Mouse (Mus musculus) kidney, embryonic 16.5 days (tissue): ENCODE measurements at regions not wholly inside any gene's neighbourhood (a gene's known extent, or its start where the extent isn't known, plus 50 kb on each side); places are given as distances from the start of the nearest gene placed in this dataset.

Experiments
- ATAC-seq: fragments of 200-750 bp; cut with Nextera tagmentation; 2 replicates; pipeline ENCODE4 v1.8.0; 2017; ENCODE audit warnings: moderate TSS enrichment; ENCODE audit not compliant: low FRiP score, low TSS enrichment
- H3K27ac ChIP-seq: fragments of 300-500 bp; sonication (generic); 2 replicates; pipeline ENCODE4 v1.5.1; 2014; ENCODE audit warnings: low read length
- H3K27me3 ChIP-seq: fragments of 300-500 bp; sonication (generic); 2 replicates; pipeline ENCODE4 v1.6.1; 2014; ENCODE audit warnings: low read length, control low read depth, mixed read lengths; ENCODE audit not compliant: insufficient read depth
- H3K36me3 ChIP-seq: fragments of 300-500 bp; sonication (generic); 2 replicates; pipeline ENCODE4 v1.6.1; 2014; ENCODE audit warnings: low read length, control low read depth, mixed read lengths; ENCODE audit not compliant: insufficient read depth
- H3K4me1 ChIP-seq: fragments of 300-500 bp; sonication (generic); 2 replicates; pipeline ENCODE4 v1.6.1; 2014; ENCODE audit warnings: low read length, control low read depth, mixed read lengths; ENCODE audit not compliant: insufficient read depth
- H3K4me2 ChIP-seq: fragments of 300-500 bp; sonication (generic); replicated peaks from 2 replicates; pipeline ENCODE4 v1.6.1; 2014; ENCODE audit warnings: low read depth, low read length
- H3K4me3 ChIP-seq: fragments of 300-500 bp; sonication (generic); 2 replicates; pipeline ENCODE4 v1.5.1; 2014; ENCODE audit warnings: mild to moderate bottlenecking, low read length
- H3K9ac ChIP-seq: fragments of 300-500 bp; sonication (generic); replicated peaks from 2 replicates; pipeline ENCODE4 v1.6.1; 2014; ENCODE audit warnings: low read length
- H3K9me3 ChIP-seq: fragments of 300-500 bp; sonication (generic); 2 replicates; pipeline ENCODE4 v1.6.1; 2016; ENCODE audit warnings: low read length, control low read depth
- WGBS: fragments of 180-500 bp; shearing (Covaris S2); extraction: QIAGEN DNeasy Blood & Tissue Kit; methylation state at CpG from one replicate; pipeline ENCODE4 v1.1.7; 2014; 5-methylcytosine and 5-hydroxymethylcytosine counted together

- H3K27ac ChIP-seq, result no peak overlapping the region
- no peaks in the 10 kb centered on the region for H3K36me3 ChIP-seq
- no peaks in the 10 kb centered on the region for H3K9me3 ChIP-seq
- no peaks in the 10 kb centered on the region for H3K27me3 ChIP-seq
- ATAC-seq, result no peak
- no peak overlapping the region for H3K9ac ChIP-seq
- H3K4me1 ChIP-seq, result no peaks in the 10 kb centered on the region
- H3K4me3 ChIP-seq, result no peak overlapping the region
- WGBS, result 79% methylated on average over 4 of the region's 4 CpGs
- no peak overlapping the region for H3K4me2 ChIP-seq
Observed at GRCm38 (mm10) chr3:102386091-102386490, 83.6 kb upstream of the Ngf start.

- Histone ChIP-seq H3K9me3 (no peaks in the 10 kb centered on the region), H3K4me1 (no peaks in the 10 kb centered on the region), H3K36me3 (no peaks in the 10 kb centered on the region), H3K4me2 (no peak overlapping the region), H3K4me3 (no peak overlapping the region), H3K9ac (no peak overlapping the region), H3K27me3 (no peaks in the 10 kb centered on the region), H3K27ac (no peak overlapping the region)
- WGBS, result 74% methylated on average over 2 of the region's 2 CpGs
- ATAC-seq, result no peak
Observed at GRCm38 (mm10) chr3:102384596-102384995, 85.1 kb upstream of the Ngf start.

GRCm38 (mm10) chr3:102383671-102384070 is 86.0 kb upstream of the Ngf start:
- H3K4me3 ChIP-seq, result no peak overlapping the region
- no peaks in the 10 kb centered on the region for H3K27me3 ChIP-seq
- no peaks in the 10 kb centered on the region for H3K9me3 ChIP-seq
- H3K4me2 ChIP-seq, result no peak overlapping the region
- H3K9ac ChIP-seq, result no peak overlapping the region
- H3K4me1 ChIP-seq, result no peaks in the 10 kb centered on the region
- WGBS, result 45% methylated on average over 8 of the region's 8 CpGs
- no peak overlapping the region for H3K27ac ChIP-seq
- no peak for ATAC-seq
- H3K36me3 ChIP-seq, result no peaks in the 10 kb centered on the region

- Histone ChIP-seq H3K27me3 (no peaks in the 10 kb centered on the region), H3K4me3 (no peak overlapping the region), H3K4me2 (no peak overlapping the region), H3K9ac (no peak overlapping the region), H3K36me3 (no peaks in the 10 kb centered on the region), H3K4me1 (no peaks in the 10 kb centered on the region), H3K9me3 (no peaks in the 10 kb centered on the region), H3K27ac (no peak overlapping the region)
- no peak for ATAC-seq
- 88% methylated on average over 10 of the region's 10 CpGs for WGBS
Observed at GRCm38 (mm10) chr3:102381683-102382082, 88.0 kb upstream of the Ngf start.

- Histone ChIP-seq H3K27me3 (no peaks in the 10 kb centered on the region), H3K4me2 (no peak overlapping the region), H3K4me1 (no peaks in the 10 kb centered on the region), H3K9me3 (no peaks in the 10 kb centered on the region), H3K36me3 (no peaks in the 10 kb centered on the region), H3K4me3 (no peak overlapping the region), H3K27ac (no peak overlapping the region), H3K9ac (no peak overlapping the region)
- 77% methylated on average over 5 of the region's 5 CpGs for whole genome bisulfite sequencing
- ATAC-seq, result no peak
Observed at GRCm38 (mm10) chr3:102374381-102375060, 95.2 kb upstream of the Ngf start.

GRCm38 (mm10) chr3:102372205-102372899 is 97.4 kb upstream of the Ngf start:
- H3K4me2 ChIP-seq, result no peak overlapping the region
- ATAC-seq, result no peak
- 72% methylated on average over 8 of the region's 8 CpGs for WGBS
- no peak overlapping the region for H3K27ac ChIP-seq
- H3K9me3 ChIP-seq, result no peaks in the 10 kb centered on the region
- no peak overlapping the region for H3K4me3 ChIP-seq
- no peaks in the 10 kb centered on the region for H3K27me3 ChIP-seq
- H3K9ac ChIP-seq, result no peak overlapping the region
- H3K4me1 ChIP-seq, result no peaks in the 10 kb centered on the region
- H3K36me3 ChIP-seq, result no peaks in the 10 kb centered on the region

- Histone ChIP-seq H3K9ac (no peak overlapping the region), H3K9me3 (peaks cover 3% of the 10 kb centered on the region; the same call in 1 of the 2 replicates), H3K27ac (0 out of 2 replicates have a peak overlapping the region, but pooled peaks have one; percentile 25), H3K36me3 (no peaks in the 10 kb centered on the region), H3K27me3 (no peaks in the 10 kb centered on the region), H3K4me3 (no peak overlapping the region), H3K4me2 (no peak overlapping the region), H3K4me1 (no peaks in the 10 kb centered on the region)
- WGBS, result 49% methylated on average over 6 of the region's 6 CpGs
- ATAC-seq, result peak; percentile 73
Observed at GRCm38 (mm10) chr3:102366188-102366587, 103.5 kb upstream of the Ngf start.

GRCm38 (mm10) chr3:102364326-102364935 is 105.3 kb upstream of the Ngf start:
- 58% methylated on average over 5 of the region's 5 CpGs for WGBS
- no peak for ATAC-seq
- Histone ChIP-seq H3K4me3 (no peak overlapping the region), H3K36me3 (no peaks in the 10 kb centered on the region), H3K9me3 (peaks cover 3% of the 10 kb centered on the region; the same call in 1 of the 2 replicates), H3K27ac (peak overlapping the region; percentile 4; the same call in 1 of the 2 replicates), H3K27me3 (no peaks in the 10 kb centered on the region), H3K4me1 (no peaks in the 10 kb centered on the region), H3K4me2 (no peak overlapping the region), H3K9ac (no peak overlapping the region)

GRCm38 (mm10) chr3:102360732-102361280 is 108.9 kb upstream of the Ngf start:
- 38% methylated on average over 9 of the region's 9 CpGs for WGBS

GRCm38 (mm10) chr3:102358801-102359200 is 110.9 kb upstream of the Ngf start:
- H3K27me3 ChIP-seq, result no peaks in the 10 kb centered on the region
- WGBS, result 93% methylated on average over 4 of the region's 4 CpGs
- no peak overlapping the region for H3K27ac ChIP-seq
- H3K9me3 ChIP-seq, result no peaks in the 10 kb centered on the region
- no peak overlapping the region for H3K9ac ChIP-seq
- no peak overlapping the region for H3K4me2 ChIP-seq
- no peak overlapping the region for H3K4me3 ChIP-seq
- no peaks in the 10 kb centered on the region for H3K36me3 ChIP-seq
- no peaks in the 10 kb centered on the region for H3K4me1 ChIP-seq
- no peak for ATAC-seq

More at GRCm38 (mm10) chr3:102360732-102361280, 108.9 kb upstream of the Ngf start:
- no peaks in the 10 kb centered on the region for H3K9me3 ChIP-seq
- ATAC-seq, result no peak
- no peak overlapping the region for H3K4me3 ChIP-seq
- H3K4me2 ChIP-seq, result no peak overlapping the region
- no peaks in the 10 kb centered on the region for H3K36me3 ChIP-seq
- H3K4me1 ChIP-seq, result no peaks in the 10 kb centered on the region
- H3K9ac ChIP-seq, result no peak overlapping the region
- no peaks in the 10 kb centered on the region for H3K27me3 ChIP-seq
- H3K27ac ChIP-seq, result no peak overlapping the region
